10 mouse cellular contexts compared by ENCODE assay signal in the genomic region with DNA sequence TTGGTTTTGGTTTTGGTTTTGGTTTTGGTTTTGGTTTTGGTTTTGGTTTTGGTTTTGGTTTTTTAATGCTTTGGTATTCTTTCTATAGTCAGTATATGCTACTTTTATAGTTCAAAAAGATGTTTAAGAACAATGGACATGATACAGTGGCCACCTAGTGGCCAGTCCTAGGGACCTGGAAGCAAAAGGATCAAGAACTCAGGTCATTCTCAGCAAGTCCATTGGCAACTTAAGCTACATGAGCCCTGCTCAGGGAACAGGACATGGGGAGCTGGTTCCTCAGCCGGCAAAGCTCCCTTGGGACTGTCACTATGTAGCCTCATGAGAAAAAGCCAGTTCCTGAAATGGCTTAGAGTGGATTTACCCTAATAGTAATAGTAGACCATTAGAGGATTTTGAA. TPM values are rescaled to one million over a fixed set of nuclear protein-coding genes. Genes with fewer than 3 reads are reported as not detected.
DNase-seq lines count a peak whose midpoint lies in the region; ATAC-seq and TF ChIP-seq lines count a peak whose summit lies in the region.
"Had no signal": no experiment of that assay in that cellular context is flagged by ENCODE, and none has a peak within 500 bp of the region (broad histone marks: within the 10 kb centered on the region; RNA-seq: fewer than 3 reads in every experiment).

No protein-coding gene starts in this region.

- no peaks in the 10 kb centered on the region for H3K27me3 ChIP-seq in liver, postnatal 0 days (ENCODE audit: insufficient read depth, low read length)
- no peaks in the 10 kb centered on the region for H3K27me3 ChIP-seq in forebrain, embryonic 11.5 days (ENCODE audit: control insufficient read depth, insufficient read depth, low read length)

- peak; percentile 3 for DNase-seq in adrenal gland, postnatal 14 days
- no peak for DNase-seq in adrenal gland, adult 2 months
- DNase-seq in layer of hippocampus, adult 2 months (ENCODE audit: low spot score in 2 of 2): no peak
- DNase-seq in layer of hippocampus, adult 11-12 months (ENCODE audit: low spot score): no peak
- DNase-seq in R1 (ENCODE audit: low read depth, low spot score): peak; percentile 7
- no peak for DNase-seq in liver, postnatal 0 days
- DNase-seq in left cerebral cortex, postnatal 36 days (ENCODE audit: low spot score in 2 of 2): no peak
- no peak for DNase-seq in forebrain, embryonic 11.5 days (ENCODE audit: low spot score)
- DNase-seq: adrenal gland, postnatal 36 days had no signal

- WGBS in liver, postnatal 0 days (ENCODE audit: insufficient replicate concordance): 55% methylated on average over 1 of the region's 1 CpGs
- 57% methylated on average over 1 of the region's 1 CpGs for WGBS in forebrain, embryonic 11.5 days

- H3K36me3 ChIP-seq in liver, postnatal 0 days (replicated peaks; ENCODE audit: insufficient read depth, low read length): no peaks in the 10 kb centered on the region
- H3K36me3 ChIP-seq in forebrain, embryonic 11.5 days (ENCODE audit: control insufficient read depth, insufficient read depth, low read length): no peaks in the 10 kb centered on the region

- no peaks in the 10 kb centered on the region for H3K4me1 ChIP-seq in liver, postnatal 0 days (ENCODE audit: insufficient read depth)
- no peaks in the 10 kb centered on the region for H3K4me1 ChIP-seq in forebrain, embryonic 11.5 days (replicated peaks; ENCODE audit: control insufficient read depth, insufficient read depth, low read length)

- no peak for ATAC-seq in liver, postnatal 0 days
- ATAC-seq in forebrain, embryonic 11.5 days (replicated peaks; ENCODE audit: low FRiP score): no peak

- no peak overlapping the region for H3K4me2 ChIP-seq in liver, postnatal 0 days (ENCODE audit: low read depth, low read length)
- H3K4me2 ChIP-seq in forebrain, embryonic 11.5 days (ENCODE audit: low read depth, low read length, severe bottlenecking): no peak overlapping the region
- H3K4me2 ChIP-seq: midbrain, embryonic 11.5 days had no signal

- H3K9me3 ChIP-seq in liver, postnatal 0 days (ENCODE audit: low read length): no peaks in the 10 kb centered on the region
- H3K9me3 ChIP-seq in forebrain, embryonic 11.5 days (ENCODE audit: control insufficient read depth, low read length): no peaks in the 10 kb centered on the region

- intact Hi-C loops in left cerebral cortex, postnatal 36 days (cut with DNase I): no loop called here

- peak; percentile 56 for TF ChIP-seq CTCF in layer of hippocampus, adult 2 months (conservative IDR thresholded peaks at IDR 0.05)
- peak; percentile 6; the same call in 1 of the 2 replicates for TF ChIP-seq CTCF in liver, postnatal 0 days (IDR thresholded peaks at IDR 0.05; ENCODE audit: low read depth)

- H3K27ac ChIP-seq in layer of hippocampus, adult 2 months: no peak overlapping the region
- H3K27ac ChIP-seq in liver, postnatal 0 days (ENCODE audit: low read depth): no peak overlapping the region
- H3K27ac ChIP-seq in forebrain, embryonic 11.5 days (ENCODE audit: low read depth, low read length): no peak overlapping the region

- no peak overlapping the region for H3K9ac ChIP-seq in liver, postnatal 0 days (replicated peaks)
- H3K9ac ChIP-seq in forebrain, embryonic 11.5 days (ENCODE audit: low read length): no peak overlapping the region

- no peak overlapping the region for H3K4me3 ChIP-seq in layer of hippocampus, adult 2 months
- H3K4me3 ChIP-seq in liver, postnatal 0 days (ENCODE audit: low read depth, low read length): no peak overlapping the region
- no peak overlapping the region for H3K4me3 ChIP-seq in forebrain, embryonic 11.5 days (ENCODE audit: low read depth, low read length)

- no peak for TF ChIP-seq EP300 in liver, postnatal 0 days (IDR thresholded peaks at IDR 0.05; ENCODE audit: low read depth)

RNA-seq across cellular contexts. Expression of gene Urod, which starts 42.6 kb away (rescaled TPM):
- 121 and 129 TPM in 2 replicates for total RNA-seq in adrenal gland, postnatal 14 days (2021)
- 100 to 1,000 TPM; 103 to 105 TPM for total RNA-seq in adrenal gland, adult 2 months (2021)
- polyA plus RNA-seq in adrenal gland, adult 2 months (2012; rRNA removed): 48.1 and 52.7 TPM in 2 replicates
- 10 to 100 TPM; 58.5 to 59.2 TPM for total RNA-seq in layer of hippocampus, adult 2 months (2021)
- 245 and 255 TPM in 2 replicates for polyA plus RNA-seq in liver, postnatal 0 days (2015; fragmentation: Nextera tagmentation; extraction: Ambion mirVana)
- total RNA-seq in left cerebral cortex, postnatal 36 days (2021): 10 to 100 TPM; 60.9 to 63.5 TPM
- 84.1 and 88.3 TPM in 2 replicates for polyA plus RNA-seq in forebrain, embryonic 11.5 days (2014; fragmentation: Nextera tagmentation; extraction: Ambion mirVana)

RNA-seq across cellular contexts. Expression of gene Hectd3, which starts 43.5 kb away (rescaled TPM):
- 21.0 and 25.7 TPM in 2 replicates for total RNA-seq in adrenal gland, postnatal 14 days (2021)
- total RNA-seq in adrenal gland, adult 2 months (2021): 10 to 100 TPM; 28.4 to 29.5 TPM
- polyA plus RNA-seq in adrenal gland, adult 2 months (2012; rRNA removed): 96.5 and 96.9 TPM in 2 replicates
- 10 to 100 TPM; 44.9 to 46.1 TPM for total RNA-seq in layer of hippocampus, adult 2 months (2021)
- polyA plus RNA-seq in liver, postnatal 0 days (2015; fragmentation: Nextera tagmentation; extraction: Ambion mirVana): 4.7 and 5.2 TPM in 2 replicates
- total RNA-seq in left cerebral cortex, postnatal 36 days (2021): 10 to 100 TPM; 41.5 to 45.7 TPM
- polyA plus RNA-seq in forebrain, embryonic 11.5 days (2014; fragmentation: Nextera tagmentation; extraction: Ambion mirVana): 12.7 and 13.7 TPM in 2 replicates

Comparison
In these comparisons a context has a peak if more than half of its experiments do, and no peak if none do; other contexts are left out.
1. DNase-seq: peak in adrenal gland, postnatal 14 days (single experiment) and R1 (single experiment); none in adrenal gland, adult 2 months (single experiment), layer of hippocampus, adult 2 months (0 of 2), layer of hippocampus, adult 11-12 months (single experiment), liver, postnatal 0 days (single experiment), left cerebral cortex, postnatal 36 days (0 of 2) and forebrain, embryonic 11.5 days (single experiment).